Mouse (Mus musculus) embryo, embryonic 9.5 days (tissue): ENCODE results near the gene Car8.
"Not testable (repeated sequence)": the region's sequence is repeated elsewhere in the genome, so short reads cannot be mapped to it uniquely, and the experiment has no call there.

Experiments used
- DNase-seq: peaks from one replicate; pipeline ENCODE4 v3.0.0-alpha.2; 2017; ENCODE audit errors: extremely low spot score

The Car8 gene

DNA sequence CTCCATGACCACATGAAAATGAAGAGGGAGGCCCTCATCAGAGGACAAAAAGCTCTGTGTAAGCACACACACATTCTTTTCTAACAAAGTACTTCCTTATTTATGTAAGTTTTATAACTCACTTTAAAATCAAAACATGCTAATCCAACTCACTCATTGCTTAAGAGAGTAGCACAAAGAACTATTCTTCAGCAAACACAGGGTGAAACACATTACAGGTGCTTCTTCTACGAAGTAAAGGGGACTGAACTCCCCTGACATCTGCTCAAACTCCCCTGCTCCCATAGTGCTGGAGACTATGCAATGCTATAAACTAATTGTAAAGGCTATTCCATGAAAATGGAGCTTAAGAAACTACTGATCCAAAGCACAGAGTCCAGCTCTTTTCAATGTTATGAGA is 35.5 kb downstream of the Car8 start:
- DNase-seq = no peak

DNA sequence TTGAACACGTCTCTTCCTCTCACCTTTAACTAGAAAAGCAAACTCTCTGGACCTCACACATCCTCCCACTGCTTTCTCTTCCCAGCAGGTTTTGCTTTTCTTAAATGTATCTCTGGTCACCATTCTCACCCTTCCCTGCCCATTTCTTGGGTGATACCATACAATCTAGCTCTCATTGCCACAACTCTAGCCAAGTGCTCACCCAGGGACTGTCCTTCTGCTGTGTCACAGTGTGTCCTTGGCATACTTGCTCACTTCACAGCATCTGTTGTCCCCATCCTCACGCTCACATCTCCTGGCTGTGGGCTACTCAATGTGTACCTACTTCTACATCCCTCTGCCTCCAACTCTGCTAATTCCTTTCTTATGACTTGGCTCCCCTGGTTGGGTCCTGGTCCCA is 37.2 kb downstream of the Car8 start:
- no peak for DNase-seq

DNA sequence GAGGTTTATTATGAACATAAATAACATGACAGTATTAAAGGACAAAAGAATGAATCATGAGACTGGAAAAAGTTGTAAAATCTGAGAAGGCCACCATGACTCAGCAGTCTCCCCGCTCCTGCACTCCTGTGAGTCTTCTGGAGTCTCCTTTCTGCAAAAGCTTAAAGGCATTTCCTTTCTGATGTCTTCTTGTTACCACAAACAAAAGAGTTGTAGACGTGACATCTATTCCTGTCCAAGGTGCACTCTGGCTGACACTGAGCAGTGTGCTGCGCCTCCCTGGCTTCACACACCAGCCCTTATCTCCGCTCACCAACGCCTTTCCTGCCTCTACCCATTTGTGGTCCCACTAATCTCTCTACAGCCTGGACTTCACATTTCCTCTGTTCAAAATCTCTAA is 38.8 kb downstream of the Car8 start:
- no peak for DNase-seq

DNA sequence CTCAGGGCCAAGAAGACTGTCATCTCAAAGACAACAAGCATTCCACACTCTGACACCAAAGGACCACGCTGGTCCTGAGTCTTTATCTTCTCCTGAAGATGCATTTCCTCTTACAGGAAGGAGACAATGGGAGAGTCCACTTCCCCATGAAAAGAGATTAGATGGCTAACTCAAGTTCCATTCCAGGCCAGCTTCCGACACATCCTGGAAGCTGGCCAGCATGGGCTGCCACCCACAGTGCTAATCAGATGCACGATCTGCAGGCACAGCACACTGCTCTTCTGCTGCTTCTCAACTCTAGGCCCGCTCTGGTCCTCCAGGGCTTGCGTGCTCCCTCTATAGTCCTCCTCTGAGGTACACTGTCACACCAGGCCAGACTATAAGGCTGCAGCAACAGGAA is 40.8 kb downstream of the Car8 start:
- DNase-seq = no peak

DNA sequence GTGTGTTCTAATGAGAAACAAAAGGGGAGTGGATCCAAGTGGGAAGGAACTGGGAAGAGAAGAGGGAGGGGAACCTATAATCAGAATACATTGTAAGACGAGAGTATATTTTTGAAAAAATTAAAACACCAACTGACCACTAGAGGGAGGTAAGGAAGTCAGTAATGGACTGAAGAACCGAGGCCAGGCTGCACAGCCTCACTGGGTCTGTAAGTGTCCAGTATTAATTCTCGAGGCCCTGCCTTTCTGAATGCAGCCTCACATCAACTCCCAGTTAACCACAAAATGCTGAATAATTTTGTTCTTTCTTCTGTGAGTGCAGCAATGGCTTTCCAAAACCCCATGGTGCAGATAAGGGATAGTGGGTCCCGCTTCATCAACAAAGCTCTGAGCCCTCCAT is 48.4 kb downstream of the Car8 start:
- no peak for DNase-seq

DNA sequence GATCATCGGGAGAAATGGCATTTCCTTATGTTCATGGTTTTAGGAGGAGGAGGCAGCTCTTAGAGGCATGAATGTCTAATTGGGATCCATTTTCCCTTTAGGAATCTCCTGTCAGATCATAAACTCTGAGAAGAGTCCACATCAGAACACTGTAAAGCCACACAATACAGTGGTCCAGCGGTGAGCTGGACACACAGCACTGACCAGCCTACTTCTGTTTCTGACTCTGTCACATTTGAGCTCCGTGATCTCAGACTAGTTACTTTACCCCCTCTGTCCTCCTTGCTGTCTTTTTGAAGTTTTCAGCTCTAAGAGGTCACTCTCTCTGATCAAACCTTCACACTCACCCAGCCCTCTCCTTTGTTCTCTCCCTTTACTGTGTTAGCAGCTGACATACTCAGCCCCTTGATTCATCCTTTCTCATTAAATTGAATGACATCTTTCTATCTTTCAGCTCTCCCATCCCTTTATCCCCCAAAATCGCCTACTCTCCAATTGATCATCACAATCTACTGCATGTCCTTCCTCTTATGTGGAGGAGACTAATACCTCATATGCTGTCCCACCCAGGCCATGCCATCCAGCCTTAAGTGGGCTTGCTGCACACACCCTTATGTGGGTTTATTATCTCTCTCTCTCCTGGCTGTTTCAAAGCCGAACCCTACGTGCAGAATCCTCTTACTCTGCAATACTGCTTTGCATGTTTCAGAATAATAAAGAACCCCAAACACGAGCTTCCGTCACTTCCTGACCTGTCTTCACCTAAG is 51.7 kb downstream of the Car8 start:
- no peak for DNase-seq

DNA sequence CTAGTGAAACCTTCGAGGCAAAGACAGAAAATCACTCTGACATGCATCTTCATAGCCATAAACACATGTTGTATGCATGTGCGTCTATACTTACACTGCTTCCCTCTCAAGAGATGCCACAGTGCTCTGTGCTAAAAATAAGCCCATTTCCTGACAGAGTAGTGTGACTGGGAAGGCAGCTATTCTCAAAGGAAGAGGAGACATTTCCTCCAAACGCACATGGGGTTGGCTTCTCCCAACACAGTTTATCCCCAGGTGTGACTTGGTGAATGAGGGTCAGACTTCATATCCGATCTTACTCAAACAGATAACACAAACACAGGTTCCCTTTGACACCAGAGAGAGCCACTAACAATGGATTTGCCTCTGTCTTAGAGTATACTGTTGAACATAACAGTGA is 58.3 kb downstream of the Car8 start:
- no peak for DNase-seq

DNA sequence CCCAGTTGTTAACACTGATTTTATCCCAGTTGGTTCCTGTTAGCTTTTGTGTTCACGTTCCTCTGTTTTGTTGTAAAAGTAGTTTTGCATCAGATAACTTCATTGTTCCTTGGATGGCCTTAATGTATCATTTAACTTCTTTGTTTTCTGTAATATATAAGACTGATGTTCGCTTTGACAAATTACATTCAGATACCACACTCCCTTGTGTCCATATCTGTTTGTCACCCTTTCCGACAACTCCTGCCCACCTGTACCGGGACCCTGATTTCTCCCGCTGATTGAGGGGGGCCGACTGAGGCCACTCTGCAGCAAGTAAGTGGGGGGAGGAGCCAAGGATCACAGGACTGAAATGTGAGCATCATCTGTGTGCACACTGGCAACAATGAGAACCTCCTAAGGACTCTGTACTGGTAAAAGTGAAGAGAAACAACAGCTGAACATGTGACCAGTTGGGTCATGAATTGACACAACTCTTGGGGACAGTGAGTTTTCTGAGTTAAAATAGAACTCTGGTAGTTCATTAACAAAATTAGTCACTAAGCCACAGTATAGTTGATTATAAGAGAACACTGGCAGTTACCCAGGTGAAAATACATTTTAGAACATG is 84.1 kb downstream of the Car8 start:
- no peak for DNase-seq

DNA sequence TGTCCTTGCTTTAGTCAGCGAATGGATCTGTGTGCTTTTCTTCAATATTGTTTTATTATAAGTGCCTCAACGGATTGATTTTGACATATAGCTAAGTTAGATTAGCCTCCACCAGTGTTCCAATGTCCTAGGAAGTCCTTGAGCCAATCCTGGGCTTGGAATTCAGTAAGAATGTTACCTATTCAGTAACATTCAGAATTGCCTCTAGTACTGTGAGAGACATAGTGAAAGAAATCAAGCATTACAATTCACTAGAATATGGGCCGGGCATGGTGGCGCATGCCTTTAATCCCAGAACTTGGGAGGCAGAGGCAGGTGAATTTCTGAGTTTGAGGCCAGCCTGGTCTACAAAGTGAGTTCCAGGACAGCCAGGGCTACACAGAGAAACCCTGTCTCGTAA is 84.9 kb downstream of the Car8 start:
- not testable (repeated sequence) for DNase-seq

DNA sequence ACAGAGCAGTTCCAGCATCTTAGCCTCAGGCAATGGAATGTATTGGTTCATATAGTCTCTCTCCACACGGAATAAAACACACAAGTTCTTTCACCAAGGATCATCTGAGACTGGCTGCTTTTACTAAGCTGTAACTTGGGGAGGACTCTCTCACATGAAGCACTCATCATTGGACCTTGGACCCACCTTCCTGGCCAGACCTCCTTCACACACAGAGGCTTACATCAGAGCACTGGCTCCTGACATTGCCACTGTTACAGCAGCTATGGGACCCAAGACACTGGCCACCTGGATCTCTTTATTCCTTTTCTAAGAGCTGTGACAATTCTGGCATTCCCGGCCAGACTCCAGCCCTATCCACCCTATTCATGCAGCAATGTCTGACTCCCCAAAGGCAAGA is 101.4 kb downstream of the Car8 start:
- no peak for DNase-seq

DNA sequence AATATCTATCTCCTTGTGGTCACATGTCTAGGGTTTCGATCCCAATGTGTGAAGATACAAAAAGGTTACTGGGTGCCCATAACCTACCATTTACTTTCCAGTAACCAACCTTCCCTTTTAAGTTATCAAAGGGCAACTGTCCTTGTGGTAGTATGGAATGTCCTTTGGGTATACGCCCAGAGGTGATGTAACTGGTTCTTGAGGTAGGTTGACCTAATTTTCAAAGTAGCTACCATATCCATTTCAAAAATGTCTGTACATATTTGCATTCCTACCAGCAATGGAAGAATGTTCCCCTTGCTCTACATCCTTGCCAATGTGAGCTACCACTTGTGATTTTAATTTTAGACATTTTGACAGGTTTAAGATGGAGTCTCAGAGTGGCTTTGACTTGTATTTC is 106.8 kb downstream of the Car8 start:
- DNase-seq = no peak

DNA sequence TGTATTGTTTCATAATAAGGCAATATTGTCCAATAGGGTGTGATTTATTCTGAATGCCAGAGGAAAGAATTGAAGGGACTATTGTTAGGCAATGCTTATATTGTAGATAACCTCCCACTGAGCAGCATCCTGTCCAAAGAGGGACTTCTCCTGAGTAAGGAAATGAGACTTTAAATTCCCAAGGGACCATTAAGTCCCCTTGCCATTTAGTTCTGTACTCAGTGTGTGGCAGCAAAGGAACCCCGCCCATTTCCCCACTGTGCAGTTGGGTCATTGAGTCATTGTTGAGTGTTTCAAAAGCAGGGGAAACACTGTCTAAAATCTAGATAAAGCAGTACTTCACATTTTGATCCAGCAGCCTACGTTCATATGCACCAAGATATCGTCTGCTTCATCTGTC is 125.3 kb downstream of the Car8 start:
- no peak for DNase-seq

DNA sequence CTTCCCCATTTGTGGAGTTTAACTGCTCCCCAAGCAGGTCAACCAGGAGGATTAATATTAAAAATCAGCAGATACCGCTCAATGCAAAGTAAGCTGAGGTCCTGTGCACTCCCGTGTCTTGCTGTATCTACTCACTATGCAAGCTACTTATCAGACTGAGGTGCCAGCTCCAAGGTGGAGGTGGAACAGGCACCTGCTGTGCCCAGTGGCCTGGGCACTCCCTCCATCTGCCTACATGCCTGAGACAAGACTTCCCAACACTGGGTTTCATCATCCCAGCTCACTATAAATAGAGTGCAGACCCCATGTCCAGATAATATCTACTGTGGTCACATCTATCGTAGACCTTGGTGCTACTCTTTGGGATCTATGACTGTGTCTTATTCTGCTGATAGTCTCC is 127.0 kb downstream of the Car8 start:
- no peak for DNase-seq

DNA sequence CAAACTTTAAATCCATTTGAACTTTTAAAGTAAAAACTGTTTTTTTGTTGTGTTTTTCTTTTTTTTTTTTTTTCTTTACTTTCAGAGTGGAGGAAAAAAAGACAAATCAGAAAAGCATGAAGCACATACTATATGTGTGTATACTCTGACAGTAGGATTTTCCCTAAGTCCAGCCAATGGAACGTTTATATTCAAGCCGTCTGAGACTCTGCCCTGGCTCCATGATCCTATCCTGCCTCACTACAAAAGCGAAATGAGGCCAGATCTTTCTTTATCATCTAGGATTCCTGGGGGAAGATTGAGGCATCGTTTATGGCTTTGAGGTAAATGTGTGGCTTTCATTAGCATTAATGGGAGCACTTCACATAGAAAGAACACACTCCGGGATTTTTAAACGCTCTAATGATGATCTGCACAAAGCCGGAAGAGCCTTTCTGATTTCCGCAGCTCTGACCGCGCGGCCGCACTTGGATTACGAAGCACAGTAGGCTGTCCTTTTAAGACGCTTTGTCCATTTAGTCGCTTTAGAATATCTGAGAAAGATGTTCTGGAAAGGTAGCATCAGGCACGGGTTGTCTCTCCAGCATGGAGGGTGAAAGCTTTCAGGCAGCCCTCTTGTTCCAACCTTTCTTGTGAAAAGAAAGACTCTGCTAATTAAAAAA is 128.8 kb downstream of the Car8 start:
- no peak for DNase-seq

DNA sequence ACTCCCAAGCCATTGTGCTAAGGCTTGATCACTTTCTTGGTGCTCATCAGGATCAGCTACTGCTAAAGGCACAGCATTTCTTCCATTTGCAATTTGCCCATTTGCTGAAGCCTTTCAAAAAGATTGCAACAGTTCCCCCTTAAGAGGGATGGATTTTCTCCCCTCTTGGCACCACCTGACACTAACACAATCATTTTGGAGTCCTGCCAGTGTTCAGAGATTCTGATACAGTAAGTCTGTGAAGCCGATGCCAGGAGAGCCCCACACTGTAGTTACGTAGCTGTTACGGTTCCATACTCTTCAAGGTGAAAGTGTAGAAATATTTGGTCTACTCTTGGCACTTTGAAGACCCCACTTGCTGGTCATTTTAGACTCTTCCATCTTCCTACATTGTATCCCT is 137.4 kb downstream of the Car8 start:
- DNase-seq = no peak

DNA sequence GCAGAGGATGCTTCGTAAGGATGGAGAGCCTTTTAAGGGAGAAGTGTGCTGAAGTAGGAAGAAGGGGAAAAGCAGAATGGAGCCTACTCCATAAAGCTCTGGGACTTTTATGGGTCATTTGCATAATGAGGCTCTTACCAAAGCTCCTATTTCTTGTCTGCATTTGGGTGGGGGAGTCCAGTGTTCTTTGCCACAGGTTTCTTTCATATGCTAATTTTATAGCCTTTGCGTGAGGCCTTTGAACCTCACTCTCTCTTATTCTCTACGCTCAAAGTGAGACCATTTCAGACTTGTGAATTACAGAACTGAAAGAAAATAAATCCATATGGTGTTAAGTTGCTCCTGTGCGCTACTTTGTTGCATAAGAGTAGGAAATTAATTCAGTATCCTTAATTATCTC is 140.8 kb downstream of the Car8 start:
- DNase-seq = no peak

DNA sequence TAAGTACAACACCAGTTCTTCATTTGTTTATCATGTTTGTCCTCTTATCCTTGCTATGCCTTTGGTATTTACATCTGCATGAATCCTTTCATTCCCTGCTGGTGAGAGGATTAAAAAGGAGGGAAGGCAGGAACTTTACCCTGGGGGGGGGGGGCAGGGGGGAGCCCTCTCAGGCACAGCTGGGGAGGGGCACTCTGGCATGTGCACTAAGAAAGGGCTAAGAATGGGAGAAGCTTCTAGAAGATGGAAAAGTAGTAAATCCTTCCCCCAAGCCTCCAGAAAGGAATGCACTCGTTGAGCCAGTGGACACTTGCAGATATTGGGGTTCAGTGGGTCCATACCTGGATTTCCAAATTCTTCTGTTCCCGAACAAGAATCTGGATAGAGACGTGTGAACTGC is 141.2 kb downstream of the Car8 start:
- DNase-seq = no peak

DNA sequence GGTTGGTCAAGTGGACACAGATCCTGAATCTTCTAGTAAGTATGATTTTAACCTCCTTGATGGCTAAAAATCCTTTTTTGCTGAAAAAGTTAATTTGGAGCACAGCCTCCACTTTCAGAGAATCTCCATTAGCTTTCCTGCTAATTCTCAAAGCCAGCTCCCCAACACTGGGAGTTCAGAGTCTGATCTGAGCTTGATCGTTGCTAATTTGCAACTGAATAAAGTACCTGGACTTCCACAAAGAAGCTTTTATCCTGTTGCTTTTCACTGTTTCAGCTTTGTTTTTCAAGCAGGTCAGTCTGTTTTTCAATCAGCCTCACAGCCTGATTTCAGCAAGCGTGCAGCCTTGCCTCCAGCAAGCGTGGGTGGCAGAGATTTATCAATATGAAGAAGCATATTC is 145.3 kb downstream of the Car8 start:
- DNase-seq = not testable (repeated sequence)
